8 mouse cellular contexts compared by ENCODE assay signal in the genomic region with DNA sequence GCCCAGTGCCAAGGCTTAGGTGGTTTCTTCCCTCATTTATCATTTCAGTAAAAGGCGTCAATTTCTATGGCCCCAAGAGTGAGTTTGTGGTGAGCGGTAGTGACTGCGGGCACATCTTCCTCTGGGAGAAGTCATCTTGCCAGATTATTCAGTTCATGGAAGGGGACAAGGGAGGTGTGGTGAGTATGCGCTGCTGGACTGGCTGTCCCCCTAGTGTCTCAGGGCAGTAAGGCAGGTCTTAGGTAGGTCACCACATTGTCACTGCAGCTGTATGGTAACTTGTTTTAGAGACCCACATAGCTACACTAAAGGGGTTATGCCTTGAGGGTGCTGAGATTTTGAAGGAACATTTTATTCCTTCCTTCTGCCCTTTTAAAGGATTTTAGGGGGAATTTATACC. TPM values are rescaled to one million over a fixed set of nuclear protein-coding genes. Genes with fewer than 3 reads are reported as not detected.
A peak's percentile ranks its signal among the peaks of the same experiment; 100 is the strongest.
DNase-seq lines count a peak whose midpoint lies in the region; ATAC-seq and TF ChIP-seq lines count a peak whose summit lies in the region.

No protein-coding gene starts in this region.

- no peak overlapping the region for H3K27ac ChIP-seq in forebrain, embryonic 10.5 days
- H3K27ac ChIP-seq in forebrain, embryonic 15.5 days (replicated peaks): no peak overlapping the region

- H3K27me3 ChIP-seq in forebrain, embryonic 10.5 days (ENCODE audit: poor library complexity, severe bottlenecking): no peaks in the 10 kb centered on the region
- H3K27me3 ChIP-seq in forebrain, embryonic 15.5 days: no peaks in the 10 kb centered on the region

- ATAC-seq in forebrain, embryonic 15.5 days (replicated peaks): no peak
- peak; percentile 87 for ATAC-seq in common myeloid progenitor, adult 5-6 weeks (replicated peaks; ENCODE audit: low read depth, poor library complexity, severe bottlenecking)
- peak; percentile 33; the same call in 1 of the 2 replicates for ATAC-seq in megakaryocyte, adult 5-6 weeks (ENCODE audit: poor library complexity, severe bottlenecking)

- H3K9ac ChIP-seq in forebrain, embryonic 15.5 days (replicated peaks): no peak overlapping the region

- H3K4me3 ChIP-seq in forebrain, embryonic 10.5 days: no peak overlapping the region
- no peak overlapping the region for H3K4me3 ChIP-seq in forebrain, embryonic 15.5 days
- H3K4me3 ChIP-seq in lung, adult 2 months (replicated peaks; ENCODE audit: extremely low read depth, low read depth, low read length): no peak overlapping the region

- peak; percentile 65 for TF ChIP-seq CTCF in lung, adult 2 months (IDR thresholded peaks at IDR 0.05; ENCODE audit: insufficient read depth, low read length)

- no peaks in the 10 kb centered on the region for H3K4me1 ChIP-seq in forebrain, embryonic 10.5 days
- no peaks in the 10 kb centered on the region for H3K4me1 ChIP-seq in forebrain, embryonic 15.5 days
- H3K4me1 ChIP-seq in lung, adult 2 months (ENCODE audit: control insufficient read depth, insufficient read depth, low read length): no peaks in the 10 kb centered on the region

- 78% methylated on average over 4 of the region's 4 CpGs for WGBS in forebrain, embryonic 10.5 days
- WGBS in forebrain, embryonic 15.5 days: 67% methylated on average over 4 of the region's 4 CpGs
- WGBS in lung, adult 2 months: 52% methylated on average over 4 of the region's 4 CpGs

- TF ChIP-seq POLR2A in lung, adult 2 months (IDR thresholded peaks at IDR 0.05; ENCODE audit: borderline replicate concordance, extremely low read depth, low read depth, low read length): no peak

- intact Hi-C loops in left cerebral cortex, postnatal 36 days (cut with DNase I): no loop called here

- H3K9me3 ChIP-seq in forebrain, embryonic 10.5 days: no peaks in the 10 kb centered on the region
- H3K9me3 ChIP-seq in forebrain, embryonic 15.5 days: no peaks in the 10 kb centered on the region

- no peak overlapping the region for H3K4me2 ChIP-seq in forebrain, embryonic 15.5 days (replicated peaks)

- peaks cover 93% of the 10 kb centered on the region for H3K36me3 ChIP-seq in forebrain, embryonic 10.5 days (replicated peaks)
- peaks cover 72% of the 10 kb centered on the region for H3K36me3 ChIP-seq in forebrain, embryonic 15.5 days

- DNase-seq in forebrain, embryonic 10.5 days (ENCODE audit: extremely low spot score, low spot score): peak; percentile 21
- no peak for DNase-seq in lung, adult 2 months
- no peak for DNase-seq in lung, postnatal 14 days
- DNase-seq in right cerebral cortex, postnatal 10 days (ENCODE audit: low spot score in 2 of 2): no peak
- no peak for DNase-seq in left cerebral cortex, postnatal 36 days (ENCODE audit: low spot score in 2 of 2)

RNA-seq across cellular contexts. Expression of gene Pea15a, which starts 17.7 kb away (rescaled TPM):
- polyA plus RNA-seq in forebrain, embryonic 10.5 days (2016; fragmentation: Nextera tagmentation; extraction: Ambion mirVana): 282 and 292 TPM in 2 replicates
- polyA plus RNA-seq in forebrain, embryonic 15.5 days (2015; fragmentation: Nextera tagmentation; extraction: Ambion mirVana): 462 and 488 TPM in 2 replicates
- 88.2 and 137 TPM in 2 replicates for polyA plus RNA-seq in lung, adult 2 months (2012; rRNA removed)
- 5.8 and 10.1 TPM in 2 replicates for total RNA-seq in common myeloid progenitor, adult 5-6 weeks (2017)
- 16.1 and 17.5 TPM in 2 replicates for total RNA-seq in megakaryocyte, adult 5-6 weeks (2015)
- total RNA-seq in megakaryocyte, adult 5-6 weeks (2017): 13.6 and 18.5 TPM in 2 replicates
- total RNA-seq in left cerebral cortex, postnatal 36 days (2021): 100 to 1,000 TPM; 409 to 413 TPM

RNA-seq across cellular contexts. Expression of gene Casq1, which starts 30.8 kb away (rescaled TPM):
- 0.69 and 0.99 TPM in 2 replicates for polyA plus RNA-seq in forebrain, embryonic 10.5 days (2016; fragmentation: Nextera tagmentation; extraction: Ambion mirVana)
- 6.2 and 6.4 TPM in 2 replicates for polyA plus RNA-seq in forebrain, embryonic 15.5 days (2015; fragmentation: Nextera tagmentation; extraction: Ambion mirVana)
- polyA plus RNA-seq in lung, adult 2 months (2012; rRNA removed): 3.2 and 49.0 TPM in 2 replicates
- total RNA-seq in common myeloid progenitor, adult 5-6 weeks (2017): 0.23 TPM in 1 of 2 replicates, not detected in the other
- total RNA-seq in megakaryocyte, adult 5-6 weeks (2015): not detected in 2 replicates
- total RNA-seq in megakaryocyte, adult 5-6 weeks (2017): not detected in 2 replicates
- 1 to 10 TPM in 1 of 2 experiments, under 1 TPM in 1; 0.67 to 1.0 TPM for total RNA-seq in left cerebral cortex, postnatal 36 days (2021)

RNA-seq across cellular contexts. Expression of gene Dcaf8, which starts 41.0 kb away (rescaled TPM):
- polyA plus RNA-seq in forebrain, embryonic 10.5 days (2016; fragmentation: Nextera tagmentation; extraction: Ambion mirVana): 132 and 138 TPM in 2 replicates
- 104 and 109 TPM in 2 replicates for polyA plus RNA-seq in forebrain, embryonic 15.5 days (2015; fragmentation: Nextera tagmentation; extraction: Ambion mirVana)
- polyA plus RNA-seq in lung, adult 2 months (2012; rRNA removed): 58.0 and 74.9 TPM in 2 replicates
- 157 and 167 TPM in 2 replicates for total RNA-seq in common myeloid progenitor, adult 5-6 weeks (2017)
- total RNA-seq in megakaryocyte, adult 5-6 weeks (2015): 18.9 and 19.4 TPM in 2 replicates
- total RNA-seq in megakaryocyte, adult 5-6 weeks (2017): 63.9 and 71.6 TPM in 2 replicates
- total RNA-seq in left cerebral cortex, postnatal 36 days (2021): 100 to 1,000 TPM; 113 to 124 TPM

Comparison
In these comparisons a context has a peak if more than half of its experiments do, and no peak if none do; other contexts are left out.
1. RNA of gene Pea15a, which starts 17.7 kb away (total RNA-seq): 409 to 413 TPM in left cerebral cortex, postnatal 36 days; 13.6 to 18.5 TPM in megakaryocyte, adult 5-6 weeks and 5.8 to 10.1 TPM in common myeloid progenitor, adult 5-6 weeks; every median in the first group is over 10 times any median in the second.